In genomic region chr2:131094823-131095222, GRCm38 (mm10) we compare ENCODE assay signal across 8 mouse cellular contexts. TPM values are rescaled to one million over a fixed set of nuclear protein-coding genes. Genes with fewer than 3 reads are reported as not detected.
DNase-seq lines count a peak whose midpoint lies in the region; ATAC-seq lines count a peak whose summit lies in the region.

No protein-coding gene starts in this region.

- DNase-seq in MEL-GATA-1-ER (ENCODE audit: extremely low read depth, low read depth): peak; percentile 50
- DNase-seq in c-Kit-positive CD71-negative TER-119-negative erythroid progenitor cells, embryonic 14.5 days (ENCODE audit: low read depth): peak; percentile 63
- DNase-seq in heart, postnatal 4 days: peak; percentile 85
- peak; percentile 74 for DNase-seq in layer of hippocampus, adult 9-10 months (ENCODE audit: low spot score)
- peak; percentile 82 for DNase-seq in lung, postnatal 14 days
- peak; percentile 76 for DNase-seq in retina, postnatal 1 day
- peak; percentile 81 for DNase-seq in thymus, postnatal 4 days

- peak; percentile 71 for ATAC-seq in forebrain, embryonic 12.5 days (ENCODE audit: low FRiP score)

- 0% methylated on average over 1 of the region's 1 CpGs for WGBS in forebrain, embryonic 12.5 days

- peaks cover 10% of the 10 kb centered on the region; the same call in 1 of the 2 replicates for H3K4me1 ChIP-seq in forebrain, embryonic 12.5 days

- no peak overlapping the region for H3K4me3 ChIP-seq in forebrain, embryonic 12.5 days (replicated peaks)

- H3K27me3 ChIP-seq in forebrain, embryonic 12.5 days: no peaks in the 10 kb centered on the region

- no peaks in the 10 kb centered on the region for H3K9me3 ChIP-seq in forebrain, embryonic 12.5 days

- H3K36me3 ChIP-seq in forebrain, embryonic 12.5 days (replicated peaks): no peaks in the 10 kb centered on the region

- H3K4me2 ChIP-seq in forebrain, embryonic 12.5 days: no peak overlapping the region

- H3K27ac ChIP-seq in forebrain, embryonic 12.5 days: no peak overlapping the region

- no peak overlapping the region for H3K9ac ChIP-seq in forebrain, embryonic 12.5 days

RNA-seq across cellular contexts. Expression of gene Siglec1, which starts 8.3 kb away (rescaled TPM):
- polyA plus RNA-seq in forebrain, embryonic 12.5 days (2016; fragmentation: Nextera tagmentation; extraction: Ambion mirVana): 0.06 and 0.09 TPM in 2 replicates
- total RNA-seq in heart, postnatal 4 days (2021): under 1 TPM; 0.52 to 0.79 TPM

RNA-seq across cellular contexts. Expression of gene Adam33, which starts 31.2 kb away (rescaled TPM):
- polyA plus RNA-seq in forebrain, embryonic 12.5 days (2016; fragmentation: Nextera tagmentation; extraction: Ambion mirVana): 0.97 and 1.5 TPM in 2 replicates
- total RNA-seq in heart, postnatal 4 days (2021): 1 to 10 TPM; 2.4 to 3.2 TPM

RNA-seq across cellular contexts. Expression of gene Hspa12b, which starts 32.3 kb away (rescaled TPM):
- polyA plus RNA-seq in forebrain, embryonic 12.5 days (2016; fragmentation: Nextera tagmentation; extraction: Ambion mirVana): 4.5 and 5.2 TPM in 2 replicates
- 10 to 100 TPM; 40.3 to 40.6 TPM for total RNA-seq in heart, postnatal 4 days (2021)

RNA-seq across cellular contexts. Expression of gene Gm11037, which starts 38.5 kb away (rescaled TPM):
- polyA plus RNA-seq in forebrain, embryonic 12.5 days (2016; fragmentation: Nextera tagmentation; extraction: Ambion mirVana): not detected in 2 replicates
- not detected for total RNA-seq in heart, postnatal 4 days (2021)

RNA-seq across cellular contexts. Expression of gene Gfra4, which starts 51.9 kb away (rescaled TPM):
- 6.0 and 7.6 TPM in 2 replicates for polyA plus RNA-seq in forebrain, embryonic 12.5 days (2016; fragmentation: Nextera tagmentation; extraction: Ambion mirVana)
- 1 to 10 TPM; 4.1 to 4.5 TPM for total RNA-seq in heart, postnatal 4 days (2021)
